Mouse (Mus musculus): Measurements from ENCODE around the gene Ankdd1a.

DNA sequence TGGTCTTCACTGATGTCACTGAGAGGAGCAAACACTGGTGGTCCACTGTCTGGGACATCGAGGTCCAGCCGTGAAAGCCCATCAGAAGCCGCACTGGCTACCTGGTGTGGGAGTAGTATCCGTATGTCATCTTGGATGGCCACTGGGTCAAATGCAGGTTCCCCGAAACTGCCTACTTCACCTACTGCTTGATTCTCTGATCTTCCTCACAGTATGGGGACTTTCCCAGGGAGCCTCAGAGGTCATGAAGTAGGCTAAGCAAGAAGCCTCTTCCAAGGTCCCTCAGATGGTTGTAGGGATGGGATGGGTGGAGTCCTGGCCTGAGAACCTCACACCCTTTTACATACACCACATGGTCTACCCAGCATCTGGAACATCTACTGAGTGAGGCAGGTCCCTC is 37.0 kb upstream of the Ankdd1a start:
- TF ChIP-seq CTCF (IDR thresholded peaks at IDR 0.05; ENCODE audit: low read depth, low read length) (no peak), GATA1 (IDR thresholded peaks at IDR 0.05; ENCODE audit: borderline replicate concordance, low read length) (no peak), TAL1 (conservative IDR thresholded peaks at IDR 0.05; ENCODE audit: low read depth, low read length) (no peak), POLR2AphosphoS5 (IDR thresholded peaks at IDR 0.05; ENCODE audit: insufficient replicate concordance, low read depth, low read length) (no peak)

All from G1E (cell line).